20 mouse cellular contexts compared by ENCODE assay signal in genomic region chr13:102131459-102131858, GRCm38 (mm10).
DNase-seq lines count a peak whose midpoint lies in the region; ATAC-seq and TF ChIP-seq lines count a peak whose summit lies in the region.
"Had no signal": no experiment of that assay in that cellular context is flagged by ENCODE, and none has a peak within 500 bp of the region (broad histone marks: within the 10 kb centered on the region; RNA-seq: fewer than 3 reads in every experiment).

No protein-coding gene starts in this region.

- H3K27ac ChIP-seq in forebrain, postnatal 0 days (ENCODE audit: low read depth, low read length), result no peak overlapping the region
- H3K27ac ChIP-seq in forebrain, embryonic 14.5 days (ENCODE audit: low read depth, low read length), result no peak overlapping the region
- H3K27ac ChIP-seq in left cerebral cortex, adult 2 months, result no peak overlapping the region
- H3K27ac ChIP-seq: embryonic facial prominence, embryonic 13.5 days; embryonic facial prominence, embryonic 15.5 days; forebrain, embryonic 10.5 days; forebrain, embryonic 13.5 days had no signal

- H3K9ac ChIP-seq in forebrain, postnatal 0 days, result no peak overlapping the region
- H3K9ac ChIP-seq in forebrain, embryonic 14.5 days (ENCODE audit: low read length), result no peak overlapping the region
- H3K9ac ChIP-seq: embryonic facial prominence, embryonic 13.5 days; embryonic facial prominence, embryonic 15.5 days; forebrain, embryonic 13.5 days had no signal

- H3K9me3 ChIP-seq in forebrain, postnatal 0 days (ENCODE audit: low read length), result no peaks in the 10 kb centered on the region
- no peaks in the 10 kb centered on the region for H3K9me3 ChIP-seq in forebrain, embryonic 14.5 days (replicated peaks; ENCODE audit: control insufficient read depth, low read length)
- H3K9me3 ChIP-seq: embryonic facial prominence, embryonic 13.5 days; embryonic facial prominence, embryonic 15.5 days; forebrain, embryonic 10.5 days; forebrain, embryonic 13.5 days had no signal

- ATAC-seq in forebrain, postnatal 0 days, result no peak
- ATAC-seq in forebrain, embryonic 14.5 days, result no peak
- ATAC-seq: forebrain, embryonic 13.5 days had no signal

- H3K4me3 ChIP-seq in forebrain, postnatal 0 days (ENCODE audit: low read depth, low read length), result no peak overlapping the region
- H3K4me3 ChIP-seq in forebrain, embryonic 14.5 days (ENCODE audit: low read depth, low read length), result no peak overlapping the region
- H3K4me3 ChIP-seq in left cerebral cortex, adult 2 months, result no peak overlapping the region
- H3K4me3 ChIP-seq: embryonic facial prominence, embryonic 13.5 days; embryonic facial prominence, embryonic 15.5 days; erythroblast, embryonic 14.5 days; forebrain, embryonic 10.5 days; forebrain, embryonic 13.5 days had no signal

- DNase-seq in forebrain, postnatal 0 days, result peak; percentile 61
- DNase-seq in forebrain, embryonic 14.5 days (ENCODE audit: low spot score), result no peak
- DNase-seq in layer of hippocampus, postnatal 14 days (ENCODE audit: low spot score in 2 of 2), result peak; percentile 6 to 20
- no peak for DNase-seq in layer of hippocampus, adult 18-20 months (ENCODE audit: low spot score in 2 of 2)
- DNase-seq in brain, embryonic 14.5 days (ENCODE audit: low read depth), result peak; percentile 30
- DNase-seq in brain, embryonic 18.5 days (ENCODE audit: low read depth, low spot score), result peak; percentile 34
- no peak for DNase-seq in left cerebral cortex, adult 2 months (ENCODE audit: extremely low spot score in 1 of 2, low spot score in 2 of 2)
- DNase-seq: adrenal gland, adult 2 months; adrenal gland, postnatal 10 days; adrenal gland, postnatal 25 days; cerebellum, adult 11 months; cerebellum, adult 18-20 months; cerebellum, adult 8-10 months; cerebellum, adult 9-11 months; cerebellum, postnatal 36 days had no signal

- 69% methylated on average over 2 of the region's 2 CpGs for WGBS in forebrain, postnatal 0 days
- WGBS in forebrain, embryonic 14.5 days, result 96% methylated on average over 2 of the region's 2 CpGs

- no peaks in the 10 kb centered on the region for H3K36me3 ChIP-seq in forebrain, postnatal 0 days (ENCODE audit: insufficient read depth)
- H3K36me3 ChIP-seq in forebrain, embryonic 14.5 days (ENCODE audit: control insufficient read depth, insufficient read depth, low read length), result no peaks in the 10 kb centered on the region
- H3K36me3 ChIP-seq: embryonic facial prominence, embryonic 13.5 days; embryonic facial prominence, embryonic 15.5 days; forebrain, embryonic 10.5 days had no signal

- no peak overlapping the region for H3K4me2 ChIP-seq in forebrain, postnatal 0 days (ENCODE audit: low read depth)
- no peak overlapping the region for H3K4me2 ChIP-seq in forebrain, embryonic 14.5 days (ENCODE audit: low read length)
- H3K4me2 ChIP-seq: embryonic facial prominence, embryonic 13.5 days; embryonic facial prominence, embryonic 15.5 days; forebrain, embryonic 13.5 days had no signal

- no peak for TF ChIP-seq CTCF in forebrain, postnatal 0 days (IDR thresholded peaks at IDR 0.05; ENCODE audit: low read depth)
- TF ChIP-seq CTCF in brain, embryonic 14.5 days (IDR thresholded peaks at IDR 0.05; ENCODE audit: borderline replicate concordance, extremely low read depth, insufficient read depth, insufficient read length), result no peak
- no peak for TF ChIP-seq CTCF in left cerebral cortex, adult 2 months (IDR thresholded peaks at IDR 0.05)

- no peaks in the 10 kb centered on the region for H3K4me1 ChIP-seq in forebrain, postnatal 0 days (ENCODE audit: insufficient read depth)
- no peaks in the 10 kb centered on the region for H3K4me1 ChIP-seq in forebrain, embryonic 14.5 days (ENCODE audit: control insufficient read depth, insufficient read depth, low read length)
- H3K4me1 ChIP-seq: embryonic facial prominence, embryonic 13.5 days; embryonic facial prominence, embryonic 15.5 days; forebrain, embryonic 13.5 days had no signal

- no peak for TF ChIP-seq POLR2A in brain, embryonic 14.5 days (IDR thresholded peaks at IDR 0.05; ENCODE audit: borderline replicate concordance, extremely low read depth, insufficient read depth, insufficient read length, poor library complexity, severe bottlenecking)

- no peaks in the 10 kb centered on the region; the same call in 1 of the 2 replicates for H3K27me3 ChIP-seq in forebrain, postnatal 0 days (ENCODE audit: insufficient read depth, low read length)
- no peaks in the 10 kb centered on the region for H3K27me3 ChIP-seq in forebrain, embryonic 14.5 days (replicated peaks; ENCODE audit: control insufficient read depth, insufficient read depth, low read length)
- H3K27me3 ChIP-seq: embryonic facial prominence, embryonic 13.5 days; embryonic facial prominence, embryonic 15.5 days; forebrain, embryonic 13.5 days had no signal

- intact Hi-C loops in left cerebral cortex, adult 2 months (cut with DNase I), result no loop called here

Comparison
In these comparisons a context has a peak if more than half of its experiments do, and no peak if none do; other contexts are left out.
1. DNase-seq: peak in forebrain, postnatal 0 days (single experiment), layer of hippocampus, postnatal 14 days (2 of 2), brain, embryonic 14.5 days (single experiment) and brain, embryonic 18.5 days (single experiment); none in forebrain, embryonic 14.5 days (single experiment), layer of hippocampus, adult 18-20 months (0 of 2) and left cerebral cortex, adult 2 months (0 of 2).